Mouse (Mus musculus): ENCODE results near the gene Ciao1. TPM values are rescaled to one million over a fixed set of nuclear protein-coding genes. Genes with fewer than 3 reads are reported as not detected.

Ciao1 gene
- 10 to 100 TPM; 81.0 to 88.4 TPM for polyA plus RNA-seq (2017; shearing (Covaris generic))

DNA sequence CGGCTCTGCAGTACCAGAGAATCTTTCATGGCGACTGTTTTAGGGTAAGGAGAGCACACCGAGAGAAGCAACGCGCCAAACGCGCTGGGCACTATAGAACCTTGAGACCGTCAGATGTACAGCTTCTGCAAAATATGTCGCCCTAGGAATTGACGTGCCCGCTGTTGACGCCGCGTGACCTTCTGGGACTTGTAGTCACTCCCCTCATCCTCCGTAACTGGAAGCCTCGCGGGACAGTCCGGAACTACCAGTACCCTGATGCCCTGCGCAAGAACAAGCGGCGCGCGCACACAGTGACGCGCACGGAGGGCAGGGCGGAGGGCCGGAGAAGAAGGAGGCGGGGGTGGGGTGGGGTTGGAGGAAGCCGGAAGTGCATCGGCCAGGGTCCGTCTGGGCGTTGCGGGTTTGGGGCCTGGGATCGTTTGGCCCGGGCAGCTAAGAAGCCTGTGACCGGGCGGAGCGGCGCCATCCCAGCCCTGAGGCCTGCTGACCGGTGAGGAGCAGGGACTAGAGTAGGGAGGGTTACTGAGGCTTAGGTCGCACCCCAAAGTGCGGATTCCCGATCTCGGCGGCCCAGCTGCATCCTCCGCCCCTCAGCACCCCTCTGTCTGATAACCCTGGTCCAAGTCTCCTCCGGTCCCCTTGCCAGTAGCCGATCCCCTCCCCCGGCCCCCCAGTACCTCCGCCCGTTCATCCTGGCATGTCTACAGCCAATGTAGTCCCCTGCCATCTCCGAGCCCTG lies at the start of gene Ciao1, which contains the start of gene Tmem127:
Ciao1 (minus strand) TSS at position 225 of the 742 bp plus-strand sequence.
Tmem127 (plus strand) TSS at position 317 of the 742 bp plus-strand sequence.

DNA sequence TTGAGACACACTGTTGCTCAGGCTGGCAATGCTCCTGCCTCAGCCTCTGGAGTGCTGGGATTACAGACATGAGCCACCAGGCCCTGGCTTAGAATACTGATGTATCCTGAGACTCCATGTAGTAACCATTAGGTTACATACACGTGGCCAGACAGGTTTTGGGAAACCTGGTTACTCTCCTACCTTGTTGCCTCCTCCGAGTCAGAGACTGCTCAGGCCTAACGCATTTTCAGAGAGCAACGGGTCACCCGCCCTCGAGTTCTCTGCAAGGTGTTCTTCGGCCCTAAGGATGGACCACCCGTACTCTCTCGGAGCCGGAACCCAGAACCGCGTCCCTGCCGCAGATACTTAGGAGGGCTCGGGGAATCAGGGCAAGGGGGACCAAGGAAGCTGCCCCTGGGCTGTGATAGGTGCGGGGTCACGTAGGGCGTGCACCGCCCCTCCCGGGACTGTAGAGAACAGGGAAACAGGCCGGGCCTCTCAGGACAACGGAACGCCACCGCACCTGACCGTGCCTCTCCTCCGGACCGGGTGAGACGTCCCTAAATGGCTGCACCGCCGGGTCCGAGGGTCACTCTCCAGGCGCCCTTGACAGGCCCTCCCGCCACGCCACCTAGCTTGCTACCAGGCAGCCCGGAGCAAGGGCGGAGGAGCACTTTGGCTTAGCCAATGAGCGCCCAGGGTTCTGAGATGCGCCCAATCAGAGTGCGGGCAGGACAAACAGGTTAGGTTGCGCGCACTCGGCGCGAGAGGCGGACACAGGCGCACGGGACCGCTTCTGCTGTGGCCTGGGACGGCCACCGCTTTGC lies 22.1 kb upstream of the Ciao1 start, which contains the start of gene Stard7:
Stard7 (plus strand) TSS at position 728 of the 809 bp plus-strand sequence.

GRCm38 (mm10) chr2:127207547-127208451 lies 39.8 kb downstream of the Ciao1 start, which contains the start of the genes 1810024B03Rik and Snrnp200:
TSS of gene 1810024B03Rik (minus strand) at chr2:127208280.
TSS of gene Snrnp200 (plus strand) at chr2:127208386.

Other genes starting within 250 kb of the Ciao1 start
- 10 to 100 TPM; 12.2 to 13.8 TPM for gene Ap4e1, start 239.1 kb downstream of the Ciao1 start, polyA plus RNA-seq (2017; shearing (Covaris generic))
- gene Blvra, start 177.2 kb downstream of the Ciao1 start, polyA plus RNA-seq (2017; shearing (Covaris generic)) = 10 to 100 TPM; 64.9 to 70.1 TPM
- gene Ncaph, start 113.9 kb downstream of the Ciao1 start, polyA plus RNA-seq (2017; shearing (Covaris generic)) = 1 to 10 TPM; 3.2 to 5.9 TPM
- 1 to 10 TPM; 6.5 to 8.0 TPM for gene Itpripl1, start 104.4 kb downstream of the Ciao1 start, polyA plus RNA-seq (2017; shearing (Covaris generic))
- gene 1810024B03Rik, start 39.5 kb downstream of the Ciao1 start, polyA plus RNA-seq (2017; shearing (Covaris generic)) = under 1 TPM; 0.55 to 0.87 TPM
- gene Snrnp200, start 39.4 kb downstream of the Ciao1 start, polyA plus RNA-seq (2017; shearing (Covaris generic)) = 100 to 1,000 TPM in 1 of 2 experiments, 10 to 100 TPM in 1; 80.8 to 109 TPM
- gene Tmem127, start 92 bp upstream of the Ciao1 start, polyA plus RNA-seq (2017; shearing (Covaris generic)) = 10 to 100 TPM; 35.5 to 45.5 TPM
- gene Stard7, start 22.4 kb upstream of the Ciao1 start, polyA plus RNA-seq (2017; shearing (Covaris generic)) = 100 to 1,000 TPM in 1 of 2 experiments, 10 to 100 TPM in 1; 77.2 to 103 TPM
- gene Dusp2, start 88.3 kb upstream of the Ciao1 start, polyA plus RNA-seq (2017; shearing (Covaris generic)) = 100 to 1,000 TPM; 344 to 424 TPM
- 1 to 10 TPM in 1 of 2 experiments, under 1 TPM in 1; 0.11 to 1.0 TPM for gene Astl, start 90.8 kb upstream of the Ciao1 start, polyA plus RNA-seq (2017; shearing (Covaris generic))
- gene Adra2b, start 115.4 kb upstream of the Ciao1 start, polyA plus RNA-seq (2017; shearing (Covaris generic)) = 1 to 10 TPM in 1 of 2 experiments, under 1 TPM in 1; 0.40 to 1.7 TPM
- 1 to 10 TPM in 1 of 2 experiments, under 1 TPM in 1; 0.22 to 1.1 TPM for gene Gpat2, start 177.4 kb upstream of the Ciao1 start, polyA plus RNA-seq (2017; shearing (Covaris generic))
- gene Fahd2a, start 196.7 kb upstream of the Ciao1 start, polyA plus RNA-seq (2017; shearing (Covaris generic)) = 10 to 100 TPM; 24.8 to 25.3 TPM

Data from inflammation-experienced regulatory T-cells (primary cell).